Mouse (Mus musculus) MEL (cell line): ENCODE data around the gene Ccdc83.

Experiments
- CTCF ChIP-seq, 3 experiments: IDR thresholded peaks in 2 of 3; conservative IDR thresholded peaks in 1 of 3; 2 replicates each; pipeline ENCODE4 v1.5.1; 2011 to 2012; ENCODE audit warnings: low read length in 3 of 3, low read depth in 2 of 3, mild to moderate bottlenecking in 2 of 3, improper control_type of control experiment in 1 of 3, inconsistent platforms in 1 of 3, mixed read lengths in 1 of 3, moderate library complexity in 1 of 3; ENCODE audit not compliant: control insufficient read depth in 1 of 3, insufficient read depth in 1 of 3, poor library complexity in 1 of 3, severe bottlenecking in 1 of 3
- E2F4 ChIP-seq: IDR thresholded peaks from 2 replicates; pipeline ENCODE4 v1.6.1; 2011; ENCODE audit warnings: low read depth, low read length, improper control_type of control experiment, borderline replicate concordance
- GATA1 ChIP-seq: IDR thresholded peaks from 2 replicates; pipeline ENCODE4 v1.6.1; 2011; ENCODE audit warnings: low read depth, low read length, improper control_type of control experiment
- HCFC1 ChIP-seq: IDR thresholded peaks from 2 replicates; pipeline ENCODE4 v1.6.1; 2012; ENCODE audit warnings: low read depth, mild to moderate bottlenecking, inconsistent platforms, low read length, improper control_type of control experiment, moderate library complexity
- KAT2A ChIP-seq: conservative IDR thresholded peaks from 2 replicates; pipeline ENCODE4 v1.6.1; 2012; ENCODE audit warnings: low read depth, low read length, improper control_type of control experiment, inconsistent platforms
- MAX ChIP-seq: IDR thresholded peaks from 2 replicates; pipeline ENCODE4 v1.6.1; 2011; ENCODE audit warnings: low read length, improper control_type of control experiment
- MEF2A ChIP-seq: IDR thresholded peaks from 2 replicates; pipeline ENCODE4 v1.6.1; 2014; ENCODE audit warnings: low read depth, mild to moderate bottlenecking, inconsistent platforms, low read length, improper control_type of control experiment; ENCODE audit not compliant: poor library complexity, insufficient replicate concordance, severe bottlenecking; ENCODE audit errors: extremely low read depth
- MXI1 ChIP-seq: IDR thresholded peaks from 2 replicates; pipeline ENCODE4 v1.6.1; 2011; ENCODE audit warnings: mild to moderate bottlenecking, low read depth, low read length, improper control_type of control experiment
- NELFE ChIP-seq: IDR thresholded peaks from 2 replicates; pipeline ENCODE4 v1.6.1; 2011; ENCODE audit warnings: low read depth, low read length, improper control_type of control experiment
- POLR2A ChIP-seq, 2 experiments: IDR thresholded peaks; 2 replicates each; pipeline ENCODE4 v1.6.1; 2011 to 2012; ENCODE audit warnings: low read length in 2 of 2, mild to moderate bottlenecking in 2 of 2, control low read depth in 1 of 2, improper control_type of control experiment in 1 of 2, low read depth in 1 of 2, moderate library complexity in 1 of 2; ENCODE audit not compliant: control insufficient read depth in 1 of 2, insufficient read depth in 1 of 2, poor library complexity in 1 of 2
- POLR2AphosphoS5 ChIP-seq: IDR thresholded peaks from 2 replicates; pipeline ENCODE4 v1.6.1; 2012; ENCODE audit warnings: low read depth, borderline replicate concordance, mild to moderate bottlenecking, inconsistent platforms, low read length, moderate library complexity, mixed read lengths
- SIN3A ChIP-seq: IDR thresholded peaks from 2 replicates; pipeline ENCODE4 v1.6.1; 2012; ENCODE audit warnings: low read length, improper control_type of control experiment, inconsistent platforms
- USF1 ChIP-seq: IDR thresholded peaks from 2 replicates; pipeline ENCODE4 v1.6.1; 2014; ENCODE audit warnings: low read depth, mild to moderate bottlenecking, inconsistent platforms, low read length, improper control_type of control experiment, moderate library complexity

GRCm38 (mm10) chr7:90236289-90236905 is 29.2 kb downstream of the Ccdc83 start:
- TF ChIP-seq GATA1 (no peak), MAX (no peak), SIN3A (no peak), CTCF (IDR thresholded peaks at IDR 0.05 in 2 of 3, conservative IDR thresholded peaks at IDR 0.05 in 1 of 3; ENCODE audit: control insufficient read depth in 1 of 3, insufficient read depth in 1 of 3, low read depth in 2 of 3, low read length in 3 of 3, poor library complexity in 1 of 3, severe bottlenecking in 1 of 3) (no peak), POLR2A (IDR thresholded peaks at IDR 0.05; ENCODE audit: control insufficient read depth in 1 of 2, insufficient read depth in 1 of 2, low read depth in 1 of 2, low read length in 2 of 2, poor library complexity in 1 of 2) (no peak), POLR2AphosphoS5 (no peak), NELFE (no peak), MEF2A (no peak), E2F4 (no peak), USF1 (no peak), HCFC1 (no peak), KAT2A (no peak), MXI1 (no peak)
